Mouse (Mus musculus): Measurements from ENCODE around the gene Cdc42. TPM values are rescaled to one million over a fixed set of nuclear protein-coding genes. Genes with fewer than 3 reads are reported as not detected.

Cdc42 gene
- polyA plus RNA-seq, 1 experiment from 2014 or later = 940 TPM

GRCm38 (mm10) chr4:137367275-137368088 lies 10.0 kb upstream of the Cdc42 start:
- Histone ChIP-seq H3K4me3 (no peak overlapping the region), H3K4me1 (replicated peaks) (peaks cover 10% of the 10 kb centered on the region), H3K27me3 (no peaks in the 10 kb centered on the region), H3K9me3 (no peaks in the 10 kb centered on the region), H3K4me2 (no peak overlapping the region), H3K9ac (no peak overlapping the region), H3K27ac (replicated peaks) (no peak overlapping the region), H3K36me3 (no peaks in the 10 kb centered on the region)
- 52% methylated on average over 5 of the region's 5 CpGs for WGBS
- no peak for ATAC-seq (ENCODE audit: low FRiP score, low read depth)

DNA sequence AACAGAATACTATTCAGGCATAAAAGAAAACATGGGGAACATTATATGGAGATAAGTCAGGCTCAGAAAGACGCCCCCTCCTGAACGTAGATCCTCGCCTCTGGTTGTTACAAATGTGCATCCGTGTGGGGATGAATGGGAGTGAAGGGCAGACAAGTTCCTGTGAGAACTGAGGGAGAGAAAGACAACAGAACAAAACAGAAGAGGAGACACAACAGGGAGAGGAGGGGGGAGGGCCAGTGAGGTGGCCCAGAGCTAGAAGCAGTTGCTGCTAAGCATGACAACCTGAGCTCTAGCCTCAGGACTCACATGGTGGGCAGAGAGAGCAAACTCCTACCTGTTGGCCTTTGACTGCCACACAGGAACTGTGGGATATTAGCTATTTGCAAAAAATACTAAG lies 8.6 kb upstream of the Cdc42 start:
- no peak for ATAC-seq (ENCODE audit: low FRiP score, low read depth)
- Histone ChIP-seq H3K36me3 (no peaks in the 10 kb centered on the region), H3K9me3 (no peaks in the 10 kb centered on the region), H3K27me3 (no peaks in the 10 kb centered on the region), H3K4me2 (no peak overlapping the region), H3K4me3 (no peak overlapping the region), H3K27ac (replicated peaks) (no peak overlapping the region), H3K9ac (no peak overlapping the region), H3K4me1 (replicated peaks) (peaks cover 10% of the 10 kb centered on the region)
- 91% methylated on average over 4 of the region's 4 CpGs for WGBS

DNA sequence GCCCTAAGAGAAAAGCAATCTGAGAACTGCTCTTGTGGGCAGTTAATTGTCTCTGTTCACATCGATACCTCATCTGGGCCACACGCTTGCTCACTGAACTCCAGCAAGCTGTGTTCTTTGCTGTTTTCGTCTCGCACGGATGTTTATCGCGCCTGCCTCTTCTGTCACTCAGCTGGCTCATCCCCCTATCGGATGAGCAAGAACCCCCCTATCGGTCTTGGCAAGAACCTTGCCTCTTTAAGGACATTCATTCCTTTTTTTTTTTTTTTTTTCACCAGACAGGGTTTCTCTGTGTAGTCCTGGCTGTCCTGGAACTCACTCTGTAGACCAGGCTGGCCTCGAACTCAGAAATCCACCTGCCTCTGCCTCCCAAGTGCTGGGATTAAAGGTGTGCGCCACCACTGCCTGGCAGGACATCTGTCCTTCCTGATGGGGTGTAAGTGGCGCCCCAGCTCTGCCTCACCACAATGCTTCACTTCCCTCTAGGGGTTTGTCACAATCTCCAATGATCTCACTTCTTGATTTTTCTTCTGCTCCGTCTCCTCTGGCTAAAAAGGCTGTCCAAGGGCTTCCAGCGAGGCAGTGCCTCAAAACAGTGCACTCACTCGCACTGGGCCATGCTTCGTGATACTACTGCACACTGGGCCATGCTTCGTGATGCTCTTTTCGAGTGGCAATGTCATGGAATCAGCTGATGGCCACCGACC lies 8.0 kb upstream of the Cdc42 start:
- WGBS = 86% methylated on average over 19 of the region's 19 CpGs
- Histone ChIP-seq H3K9me3 (no peaks in the 10 kb centered on the region), H3K4me3 (no peak overlapping the region), H3K36me3 (no peaks in the 10 kb centered on the region), H3K4me2 (no peak overlapping the region), H3K27ac (replicated peaks) (no peak overlapping the region), H3K4me1 (replicated peaks) (peaks cover 8% of the 10 kb centered on the region), H3K27me3 (no peaks in the 10 kb centered on the region), H3K9ac (no peak overlapping the region)
- no peak for ATAC-seq (ENCODE audit: low FRiP score, low read depth)

- no peaks in the 10 kb centered on the region for H3K27me3 ChIP-seq
- no peak for ATAC-seq (ENCODE audit: low FRiP score, low read depth)
- no peak overlapping the region for H3K9ac ChIP-seq
- no peak overlapping the region for H3K4me3 ChIP-seq
- H3K36me3 ChIP-seq = no peaks in the 10 kb centered on the region
- H3K4me1 ChIP-seq (replicated peaks) = peaks cover 1% of the 10 kb centered on the region
- no peak overlapping the region for H3K27ac ChIP-seq (replicated peaks)
- H3K4me2 ChIP-seq = no peak overlapping the region
- no peaks in the 10 kb centered on the region for H3K9me3 ChIP-seq
- 94% methylated on average over 6 of the region's 6 CpGs for WGBS
Observed at GRCm38 (mm10) chr4:137364826-137365225, 7.3 kb upstream of the Cdc42 start.

DNA sequence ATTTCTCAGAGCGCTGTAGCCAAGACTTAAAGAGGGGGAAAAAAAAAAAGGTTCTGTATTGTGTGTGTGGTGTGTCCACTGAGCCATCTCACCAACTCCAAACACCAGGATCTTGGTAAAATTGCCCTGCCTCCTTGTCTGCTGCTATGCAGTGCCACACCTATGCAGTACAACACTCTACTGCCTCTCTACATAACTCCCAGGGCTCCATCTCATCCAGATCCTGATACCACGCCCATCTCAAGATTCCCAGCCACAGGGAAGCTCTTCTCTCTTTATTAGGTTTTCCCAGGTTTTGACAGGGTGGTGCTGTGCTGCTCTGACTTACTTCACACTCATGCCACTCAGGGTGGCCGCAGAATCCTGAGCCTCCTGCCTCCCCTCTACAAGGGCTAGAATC lies 3.5 kb upstream of the Cdc42 start:
- no peak for ATAC-seq (ENCODE audit: low FRiP score, low read depth)
- H3K9ac ChIP-seq = no peak overlapping the region
- no peak overlapping the region for H3K4me2 ChIP-seq
- H3K9me3 ChIP-seq = no peaks in the 10 kb centered on the region
- H3K4me1 ChIP-seq (replicated peaks) = peaks cover 7% of the 10 kb centered on the region
- H3K36me3 ChIP-seq = no peaks in the 10 kb centered on the region
- H3K27me3 ChIP-seq = no peaks in the 10 kb centered on the region
- 82% methylated on average over 3 of the region's 3 CpGs for WGBS
- H3K27ac ChIP-seq (replicated peaks) = no peak overlapping the region
- H3K4me3 ChIP-seq = no peak overlapping the region

DNA sequence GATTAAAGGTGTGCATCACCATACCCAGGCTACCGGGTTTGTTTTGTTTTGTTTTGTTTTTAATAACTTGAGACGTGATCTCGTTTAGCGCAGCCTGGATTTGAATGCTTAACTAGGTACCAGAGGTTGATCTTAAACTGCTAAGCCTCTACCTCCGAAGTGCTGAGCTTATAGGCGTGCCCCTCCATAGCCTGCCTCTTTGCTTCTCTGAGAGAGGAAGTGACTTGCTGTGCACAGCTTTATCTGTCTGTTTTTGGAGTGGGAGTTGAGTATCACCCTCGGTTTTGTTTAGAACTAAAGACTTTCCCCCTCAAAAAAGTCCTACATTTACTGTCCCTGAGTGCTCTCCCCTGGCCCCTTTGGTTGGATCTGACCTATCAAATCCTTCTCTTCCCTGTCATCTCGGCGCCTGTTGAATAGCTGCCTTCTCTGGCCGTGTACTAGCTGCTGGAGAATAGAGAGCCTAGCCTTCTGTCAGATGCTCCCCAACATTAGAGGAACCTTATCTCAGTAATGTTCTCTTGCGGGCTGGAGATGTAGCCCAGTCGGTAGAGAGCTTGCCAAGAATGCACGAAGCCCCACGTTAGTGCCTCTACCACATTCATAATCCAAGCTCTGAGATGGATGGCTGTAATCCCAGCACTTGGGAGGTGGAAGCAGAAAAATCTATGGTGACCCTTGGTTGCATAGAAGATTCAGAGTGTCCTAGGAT lies 927 bp upstream of the Cdc42 start:
- H3K4me3 ChIP-seq = no peak overlapping the region
- no peaks in the 10 kb centered on the region for H3K9me3 ChIP-seq
- peak overlapping the region; percentile 80; the same call in 1 of the 2 replicates for H3K4me2 ChIP-seq
- WGBS = 63% methylated on average over 14 of the region's 14 CpGs
- ATAC-seq (ENCODE audit: low FRiP score, low read depth) = no peak
- H3K9ac ChIP-seq = no peak overlapping the region
- no peaks in the 10 kb centered on the region for H3K27me3 ChIP-seq
- no peaks in the 10 kb centered on the region for H3K36me3 ChIP-seq
- H3K4me1 ChIP-seq (replicated peaks) = peaks cover 30% of the 10 kb centered on the region
- no peak overlapping the region for H3K27ac ChIP-seq (replicated peaks)

- Histone ChIP-seq H3K27me3 (no peaks in the 10 kb centered on the region), H3K4me2 (peak overlapping the region; percentile 80), H3K27ac (replicated peaks) (peak overlapping the region; percentile 98), H3K4me3 (peak overlapping the region; percentile 98), H3K36me3 (no peaks in the 10 kb centered on the region), H3K9me3 (no peaks in the 10 kb centered on the region), H3K4me1 (replicated peaks) (peaks cover 45% of the 10 kb centered on the region), H3K9ac (peak overlapping the region; percentile 100)
- ATAC-seq (ENCODE audit: low FRiP score, low read depth) = peak; percentile 71
- under 1% methylated on average over 35 of the region's 90 CpGs for WGBS
Observed at GRCm38 (mm10) chr4:137356674-137357510, 628 bp downstream of the Cdc42 start.

DNA sequence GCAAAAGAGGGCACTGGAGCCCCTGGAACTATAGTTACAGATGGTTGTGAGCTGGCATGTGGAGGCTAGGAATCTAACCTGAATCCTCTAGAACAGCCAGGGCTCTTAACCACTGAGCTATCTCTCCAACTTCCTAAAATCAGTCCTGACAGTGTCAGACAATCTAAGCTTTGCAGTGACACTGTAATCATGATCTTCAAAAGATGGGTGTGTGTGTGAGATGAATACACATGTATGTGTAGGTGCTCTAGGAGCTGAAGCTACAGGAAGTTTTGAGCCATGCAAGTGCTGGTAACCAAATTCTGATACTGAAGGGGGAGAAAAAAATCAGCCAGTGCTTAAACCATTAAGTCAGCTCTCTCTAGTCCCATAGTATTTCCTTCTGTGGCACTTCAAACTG lies 6.9 kb downstream of the Cdc42 start:
- Histone ChIP-seq H3K9me3 (no peaks in the 10 kb centered on the region), H3K27me3 (no peaks in the 10 kb centered on the region), H3K36me3 (no peaks in the 10 kb centered on the region), H3K4me3 (no peak overlapping the region), H3K4me2 (no peak overlapping the region), H3K9ac (no peak overlapping the region), H3K4me1 (replicated peaks) (peaks cover 34% of the 10 kb centered on the region), H3K27ac (replicated peaks) (no peak overlapping the region)
- no peak for ATAC-seq (ENCODE audit: low FRiP score, low read depth)

DNA sequence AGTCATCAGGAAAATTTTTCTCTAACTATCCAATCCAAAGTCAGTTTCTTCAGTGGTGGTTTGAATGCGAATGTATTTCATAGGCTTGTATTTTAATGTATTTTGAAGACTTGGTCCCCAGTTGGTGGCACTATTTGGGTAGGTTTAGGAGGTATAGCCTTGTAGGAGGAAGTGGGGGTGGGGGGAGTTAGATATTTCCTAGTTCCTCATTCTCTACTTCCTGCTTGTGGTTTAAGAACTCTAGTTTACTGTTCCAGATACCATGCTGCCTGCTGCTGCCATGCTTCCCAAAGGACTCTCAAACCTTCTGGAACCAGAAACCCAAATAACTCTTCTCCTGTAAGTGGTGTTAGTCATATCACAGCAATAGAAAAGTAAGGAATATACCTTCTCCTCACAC lies 11.7 kb downstream of the Cdc42 start:
- 91% methylated on average over 1 of the region's 1 CpGs for WGBS
- ATAC-seq (ENCODE audit: low FRiP score, low read depth) = no peak
- no peak overlapping the region for H3K9ac ChIP-seq

GRCm38 (mm10) chr4:137345112-137345511 lies 12.4 kb downstream of the Cdc42 start:
- no peaks in the 10 kb centered on the region for H3K9me3 ChIP-seq
- no peak overlapping the region for H3K9ac ChIP-seq
- WGBS = 80% methylated on average over 2 of the region's 2 CpGs
- no peak overlapping the region for H3K4me2 ChIP-seq
- no peaks in the 10 kb centered on the region; the same call in 1 of the 2 replicates for H3K4me1 ChIP-seq (replicated peaks)
- no peak overlapping the region for H3K4me3 ChIP-seq
- H3K27me3 ChIP-seq = no peaks in the 10 kb centered on the region
- no peak overlapping the region for H3K27ac ChIP-seq (replicated peaks)
- ATAC-seq (ENCODE audit: low FRiP score, low read depth) = no peak
- no peaks in the 10 kb centered on the region; the same call in 1 of the 2 replicates for H3K36me3 ChIP-seq

More for the DNA sequence above, 11.7 kb downstream of the Cdc42 start:
- H3K9me3 ChIP-seq = no peaks in the 10 kb centered on the region
- no peaks in the 10 kb centered on the region; the same call in 1 of the 2 replicates for H3K4me1 ChIP-seq (replicated peaks)
- H3K4me3 ChIP-seq = no peak overlapping the region
- H3K27me3 ChIP-seq = no peaks in the 10 kb centered on the region
- no peak overlapping the region for H3K27ac ChIP-seq (replicated peaks)
- H3K4me2 ChIP-seq = no peak overlapping the region
- H3K36me3 ChIP-seq = no peaks in the 10 kb centered on the region; the same call in 1 of the 2 replicates

DNA sequence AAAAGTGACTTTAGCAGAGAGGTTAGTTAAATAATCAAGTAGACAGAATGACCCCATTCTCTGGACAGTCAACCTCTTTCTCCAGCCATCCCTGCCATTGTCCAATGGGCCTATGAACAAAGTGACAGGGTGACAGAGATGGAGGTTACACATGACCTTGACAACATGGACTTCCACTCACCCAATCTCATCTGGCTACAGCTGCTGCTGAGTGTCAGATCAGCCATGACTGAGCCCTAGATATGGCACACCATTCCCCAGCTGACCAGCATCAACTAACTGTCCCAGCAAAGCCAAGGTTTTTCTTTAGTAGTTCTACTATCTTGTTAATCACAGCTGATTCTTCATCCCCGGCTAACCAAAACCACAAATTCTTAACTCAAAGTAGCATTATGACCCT lies 14.7 kb downstream of the Cdc42 start:
- Histone ChIP-seq H3K4me2 (no peak overlapping the region), H3K4me3 (no peak overlapping the region), H3K4me1 (replicated peaks) (peaks cover 8% of the 10 kb centered on the region; the same call in 1 of the 2 replicates), H3K27ac (replicated peaks) (no peak overlapping the region), H3K27me3 (no peaks in the 10 kb centered on the region), H3K9ac (no peak overlapping the region), H3K36me3 (no peaks in the 10 kb centered on the region; the same call in 1 of the 2 replicates), H3K9me3 (no peaks in the 10 kb centered on the region)
- 92% methylated on average over 1 of the region's 1 CpGs for WGBS
- ATAC-seq (ENCODE audit: low FRiP score, low read depth) = no peak
